ENCODE assay signal across 28 mouse cellular contexts in genomic region chr9:29837344-29837743, GRCm38 (mm10).
A peak's percentile ranks its signal among the peaks of the same experiment; 100 is the strongest.
DNase-seq lines count a peak whose midpoint lies in the region; ATAC-seq lines count a peak whose summit lies in the region.
"Had no signal": no experiment of that assay in that cellular context is flagged by ENCODE, and none has a peak within 500 bp of the region (broad histone marks: within the 10 kb centered on the region; RNA-seq: fewer than 3 reads in every experiment).

No protein-coding gene starts in this region.

- no peaks in the 10 kb centered on the region for H3K36me3 ChIP-seq in hindbrain, embryonic 12.5 days
- H3K36me3 ChIP-seq in hindbrain, embryonic 16.5 days (ENCODE audit: control insufficient read depth, insufficient read depth, low read length) = no peaks in the 10 kb centered on the region
- no peaks in the 10 kb centered on the region for H3K36me3 ChIP-seq in midbrain, embryonic 13.5 days
- H3K36me3 ChIP-seq in midbrain, embryonic 10.5 days = no peaks in the 10 kb centered on the region
- H3K36me3 ChIP-seq in neural tube, embryonic 13.5 days = no peaks in the 10 kb centered on the region
- H3K36me3 ChIP-seq: embryonic facial prominence, embryonic 10.5 days; embryonic facial prominence, embryonic 13.5 days; forebrain, embryonic 12.5 days; forebrain, embryonic 15.5 days; heart, embryonic 12.5 days; heart, embryonic 15.5 days had no signal

- no peak for ATAC-seq in hindbrain, embryonic 12.5 days (ENCODE audit: low FRiP score)
- ATAC-seq in hindbrain, embryonic 16.5 days = no peak
- ATAC-seq in midbrain, embryonic 13.5 days = no peak
- no peak for ATAC-seq in neural tube, embryonic 13.5 days (ENCODE audit: low read depth)
- ATAC-seq: forebrain, embryonic 15.5 days; inflammation-experienced regulatory T-cells, adult 6 months had no signal

- no peak overlapping the region for H3K9ac ChIP-seq in hindbrain, embryonic 12.5 days
- H3K9ac ChIP-seq in hindbrain, embryonic 16.5 days (ENCODE audit: low read depth, low read length) = no peak overlapping the region
- H3K9ac ChIP-seq in midbrain, embryonic 13.5 days (replicated peaks) = no peak overlapping the region
- no peak overlapping the region for H3K9ac ChIP-seq in neural tube, embryonic 13.5 days
- H3K9ac ChIP-seq: embryonic facial prominence, embryonic 13.5 days; forebrain, embryonic 12.5 days; forebrain, embryonic 15.5 days; heart, embryonic 12.5 days; heart, embryonic 15.5 days; hindbrain, embryonic 14.5 days had no signal

- H3K27ac ChIP-seq in hindbrain, embryonic 12.5 days = peak overlapping the region; percentile 55; the same call in 1 of the 2 replicates
- H3K27ac ChIP-seq in hindbrain, embryonic 16.5 days (ENCODE audit: low read depth, low read length) = no peak overlapping the region
- H3K27ac ChIP-seq in midbrain, embryonic 13.5 days = peak overlapping the region; percentile 28; the same call in 1 of the 2 replicates
- no peak overlapping the region for H3K27ac ChIP-seq in midbrain, embryonic 10.5 days (replicated peaks)
- H3K27ac ChIP-seq in neural tube, embryonic 13.5 days (replicated peaks) = peak overlapping the region; percentile 54
- H3K27ac ChIP-seq: embryonic facial prominence, embryonic 10.5 days; embryonic facial prominence, embryonic 13.5 days; forebrain, embryonic 12.5 days; forebrain, embryonic 15.5 days; heart, embryonic 15.5 days; hindbrain, embryonic 14.5 days had no signal

- no peak for DNase-seq in midbrain, embryonic 10.5 days (ENCODE audit: low spot score)
- no peak for DNase-seq in neural tube, embryonic 10.5 days (ENCODE audit: extremely low spot score, low spot score)
- peak; percentile 54 for DNase-seq in retina, embryonic 14.5 days (ENCODE audit: low spot score)
- no peak for DNase-seq in heart, postnatal 4 days
- DNase-seq: adrenal gland, postnatal 10 days; adrenal gland, postnatal 36 days; cerebellum, adult 11 months; cerebellum, adult 2 months; cerebellum, postnatal 10 days; cerebellum, postnatal 36 days; embryo, embryonic 11 days; gastrocnemius, postnatal 25 days; heart, adult 18-20 months; heart, postnatal 10 days; heart, postnatal 36 days had no signal

- H3K9me3 ChIP-seq in hindbrain, embryonic 12.5 days (replicated peaks) = no peaks in the 10 kb centered on the region
- no peaks in the 10 kb centered on the region for H3K9me3 ChIP-seq in hindbrain, embryonic 16.5 days (ENCODE audit: control insufficient read depth, low read length)
- H3K9me3 ChIP-seq in midbrain, embryonic 13.5 days = no peaks in the 10 kb centered on the region
- no peaks in the 10 kb centered on the region for H3K9me3 ChIP-seq in midbrain, embryonic 10.5 days (replicated peaks)
- H3K9me3 ChIP-seq in neural tube, embryonic 13.5 days = no peaks in the 10 kb centered on the region
- H3K9me3 ChIP-seq: embryonic facial prominence, embryonic 10.5 days; embryonic facial prominence, embryonic 13.5 days; forebrain, embryonic 12.5 days; forebrain, embryonic 15.5 days; heart, embryonic 12.5 days; heart, embryonic 15.5 days had no signal

- WGBS in hindbrain, embryonic 12.5 days = 58% methylated on average over 6 of the region's 6 CpGs
- WGBS in hindbrain, embryonic 16.5 days = 35% methylated on average over 6 of the region's 6 CpGs
- WGBS in midbrain, embryonic 13.5 days = 42% methylated on average over 6 of the region's 6 CpGs
- 86% methylated on average over 6 of the region's 6 CpGs for WGBS in midbrain, embryonic 10.5 days
- 38% methylated on average over 6 of the region's 6 CpGs for WGBS in neural tube, embryonic 13.5 days

- H3K27me3 ChIP-seq in hindbrain, embryonic 12.5 days = no peaks in the 10 kb centered on the region
- no peaks in the 10 kb centered on the region for H3K27me3 ChIP-seq in hindbrain, embryonic 16.5 days (replicated peaks; ENCODE audit: control insufficient read depth, insufficient read depth, low read length)
- no peaks in the 10 kb centered on the region for H3K27me3 ChIP-seq in midbrain, embryonic 13.5 days
- no peaks in the 10 kb centered on the region for H3K27me3 ChIP-seq in midbrain, embryonic 10.5 days (ENCODE audit: low read depth, poor library complexity, severe bottlenecking)
- no peaks in the 10 kb centered on the region for H3K27me3 ChIP-seq in neural tube, embryonic 13.5 days
- H3K27me3 ChIP-seq: forebrain, embryonic 12.5 days; forebrain, embryonic 15.5 days; heart, embryonic 12.5 days; heart, embryonic 15.5 days had no signal

- H3K4me1 ChIP-seq in hindbrain, embryonic 12.5 days = peaks cover 36% of the 10 kb centered on the region
- peaks cover 33% of the 10 kb centered on the region for H3K4me1 ChIP-seq in hindbrain, embryonic 16.5 days (ENCODE audit: control insufficient read depth, insufficient read depth, low read depth, low read length)
- H3K4me1 ChIP-seq in midbrain, embryonic 13.5 days (replicated peaks) = peaks cover 51% of the 10 kb centered on the region
- H3K4me1 ChIP-seq in midbrain, embryonic 10.5 days = peaks cover 27% of the 10 kb centered on the region
- H3K4me1 ChIP-seq in neural tube, embryonic 13.5 days (replicated peaks) = peaks cover 65% of the 10 kb centered on the region
- H3K4me1 ChIP-seq: heart, embryonic 12.5 days; heart, embryonic 15.5 days had no signal

- no peak overlapping the region for H3K4me3 ChIP-seq in hindbrain, embryonic 12.5 days
- H3K4me3 ChIP-seq in hindbrain, embryonic 16.5 days (ENCODE audit: low read length) = no peak overlapping the region
- H3K4me3 ChIP-seq in midbrain, embryonic 13.5 days (replicated peaks) = no peak overlapping the region
- no peak overlapping the region for H3K4me3 ChIP-seq in midbrain, embryonic 10.5 days
- no peak overlapping the region for H3K4me3 ChIP-seq in neural tube, embryonic 13.5 days
- H3K4me3 ChIP-seq: embryonic facial prominence, embryonic 10.5 days; embryonic facial prominence, embryonic 13.5 days; erythroblast, embryonic 14.5 days; forebrain, embryonic 12.5 days; forebrain, embryonic 15.5 days; heart, embryonic 12.5 days; heart, embryonic 15.5 days had no signal

- H3K4me2 ChIP-seq in hindbrain, embryonic 12.5 days (replicated peaks) = no peak overlapping the region
- H3K4me2 ChIP-seq in hindbrain, embryonic 16.5 days (ENCODE audit: low read length) = no peak overlapping the region
- H3K4me2 ChIP-seq in midbrain, embryonic 13.5 days (replicated peaks) = no peak overlapping the region
- no peak overlapping the region for H3K4me2 ChIP-seq in neural tube, embryonic 13.5 days
- H3K4me2 ChIP-seq: embryonic facial prominence, embryonic 13.5 days; forebrain, embryonic 12.5 days; forebrain, embryonic 15.5 days; heart, embryonic 12.5 days; heart, embryonic 15.5 days; hindbrain, embryonic 14.5 days had no signal

Comparison
In these comparisons a context has a peak if more than half of its experiments do, and no peak if none do; other contexts are left out.
1. H3K27ac ChIP-seq: peak in hindbrain, embryonic 12.5 days (single experiment), midbrain, embryonic 13.5 days (single experiment) and neural tube, embryonic 13.5 days (single experiment); none in hindbrain, embryonic 16.5 days (single experiment) and midbrain, embryonic 10.5 days (single experiment).